Mouse (Mus musculus): Measurements from ENCODE around the gene Leng1. TPM values are rescaled to one million over a fixed set of nuclear protein-coding genes. Genes with fewer than 3 reads are reported as not detected.
"Not testable (repeated sequence)": the region's sequence is repeated elsewhere in the genome, so short reads cannot be mapped to it uniquely, and the experiment has no call there.

Leng1 gene
- total RNA-seq (2021) = 10 to 100 TPM; 11.9 to 13.2 TPM
- long read RNA-seq, experiment 1, transcript Leng1-201 (4 exons, 2,222 nt) = major isoform, 47 of 50 reads
- long read RNA-seq, experiment 1, partial matches to known transcripts = 1 of 50 reads
- long read RNA-seq, experiment 1, other reads (novel, unspliced or antisense) = 2 of 50 reads
- long read RNA-seq, experiment 2, transcript Leng1-201 (4 exons, 2,222 nt) = major isoform, 11 of 18 reads
- long read RNA-seq, experiment 2, partial matches to known transcripts = 3 of 18 reads
- long read RNA-seq, experiment 2, other reads (novel, unspliced or antisense) = 4 of 18 reads

GRCm38 (mm10) chr7:3665215-3666114, at the start of gene Leng1:
Leng1 (minus strand) TSS chr7:3665840.
- peak; percentile 96 for DNase-seq

GRCm38 (mm10) chr7:3715249-3715648, 49.6 kb upstream of the Leng1 start:
- DNase-seq = no peak

GRCm38 (mm10) chr7:3712264-3712942, 46.8 kb upstream of the Leng1 start:
- DNase-seq = no peak

GRCm38 (mm10) chr7:3709000-3709399, 43.4 kb upstream of the Leng1 start:
- no peak for DNase-seq

- not testable (repeated sequence) for DNase-seq
Observed at GRCm38 (mm10) chr7:3708447-3708980, 42.9 kb upstream of the Leng1 start.

GRCm38 (mm10) chr7:3707568-3708413, 42.2 kb upstream of the Leng1 start:
- no peak for DNase-seq

- DNase-seq = no peak
Observed at GRCm38 (mm10) chr7:3707027-3707426, 41.4 kb upstream of the Leng1 start.

- no peak for DNase-seq
Observed at GRCm38 (mm10) chr7:3706343-3706934, 40.8 kb upstream of the Leng1 start.

GRCm38 (mm10) chr7:3705911-3706310, 40.3 kb upstream of the Leng1 start:
- no peak for DNase-seq

GRCm38 (mm10) chr7:3705461-3705860, 39.8 kb upstream of the Leng1 start:
- not testable (repeated sequence) for DNase-seq

- no peak for DNase-seq
Observed at GRCm38 (mm10) chr7:3704475-3704874, 38.8 kb upstream of the Leng1 start.

GRCm38 (mm10) chr7:3703879-3704441, 38.3 kb upstream of the Leng1 start, which contains the start of gene Rps9:
Rps9 (plus strand) TSS chr7:3703993.
- peak; percentile 97 for DNase-seq

- no peak for DNase-seq
Observed at GRCm38 (mm10) chr7:3703148-3703878, 37.7 kb upstream of the Leng1 start.

- DNase-seq = no peak
Observed at GRCm38 (mm10) chr7:3698471-3698870, 32.8 kb upstream of the Leng1 start.

GRCm38 (mm10) chr7:3694949-3695305, 29.3 kb upstream of the Leng1 start:
- peak; percentile 51 for DNase-seq

- DNase-seq = peak; percentile 82
Observed at GRCm38 (mm10) chr7:3694076-3694948, 28.7 kb upstream of the Leng1 start.

- no peak for DNase-seq
Observed at GRCm38 (mm10) chr7:3693809-3694075, 28.1 kb upstream of the Leng1 start.

GRCm38 (mm10) chr7:3692987-3693808, 27.6 kb upstream of the Leng1 start, which contains the start of gene Mboat7:
Mboat7 (minus strand) TSS chr7:3693523.
- DNase-seq = peak; percentile 96

Data from adrenal gland, postnatal 10 days (tissue).